Mouse (Mus musculus) embryo, embryonic 10.5 days (tissue): ENCODE results near the gene Sgms1.
"Not testable (repeated sequence)": the region's sequence is repeated elsewhere in the genome, so short reads cannot be mapped to it uniquely, and the experiment has no call there.

ENCODE experiments used
- DNase-seq: peaks from one replicate; pipeline ENCODE4 v3.0.0-alpha.2; 2015; ENCODE audit warnings: low spot score

Gene Sgms1

DNA sequence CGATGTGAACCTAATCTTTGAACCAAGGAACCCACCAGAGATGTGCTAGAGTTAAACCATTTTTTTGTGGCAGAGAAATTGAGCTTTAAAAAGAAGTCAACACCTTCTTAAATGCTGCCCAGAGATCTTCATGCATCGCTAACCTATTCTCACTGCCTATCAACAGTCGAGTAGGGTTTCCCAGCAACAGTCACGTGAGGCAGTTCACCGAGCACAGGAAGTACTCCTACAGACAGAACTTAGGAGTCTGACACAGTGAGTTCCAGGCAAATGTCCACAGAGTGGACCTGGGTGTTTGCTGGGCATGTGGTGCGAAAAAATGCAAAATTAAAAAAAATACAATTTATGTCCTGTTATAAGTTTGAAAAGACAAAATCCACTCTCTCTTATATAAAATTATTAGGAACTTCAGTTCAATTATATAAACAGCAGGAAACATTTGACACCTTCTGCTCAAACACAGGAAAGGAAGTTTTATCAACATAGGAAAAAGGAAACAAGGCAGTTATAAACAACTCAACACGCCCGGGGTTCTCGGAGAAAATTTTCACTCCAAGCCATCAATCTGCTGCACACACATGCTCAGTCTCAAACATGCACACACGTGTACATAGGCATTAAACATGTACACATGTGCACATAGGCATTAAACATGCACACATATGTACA is 64.3 kb downstream of the Sgms1 start:
- no peak for DNase-seq

DNA sequence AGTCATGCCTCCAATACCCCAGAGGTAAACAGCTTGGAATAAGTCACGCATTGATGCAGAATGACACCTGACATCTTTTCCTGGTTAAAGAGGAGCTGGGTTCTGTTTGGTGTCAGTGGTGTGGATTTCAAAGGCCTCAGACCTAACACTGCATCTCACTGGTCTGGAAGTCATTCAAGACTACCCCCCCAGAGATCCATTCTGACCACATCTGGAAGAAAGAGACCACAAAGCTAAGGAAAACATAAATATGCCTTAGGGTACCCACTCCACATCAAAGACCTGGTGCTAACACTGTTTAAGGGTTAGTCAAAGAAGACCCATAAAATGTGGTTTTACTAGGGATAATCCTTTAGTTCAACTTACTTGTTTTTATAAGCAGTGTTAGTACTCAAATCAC is 65.0 kb downstream of the Sgms1 start:
- DNase-seq = peak; percentile 51

DNA sequence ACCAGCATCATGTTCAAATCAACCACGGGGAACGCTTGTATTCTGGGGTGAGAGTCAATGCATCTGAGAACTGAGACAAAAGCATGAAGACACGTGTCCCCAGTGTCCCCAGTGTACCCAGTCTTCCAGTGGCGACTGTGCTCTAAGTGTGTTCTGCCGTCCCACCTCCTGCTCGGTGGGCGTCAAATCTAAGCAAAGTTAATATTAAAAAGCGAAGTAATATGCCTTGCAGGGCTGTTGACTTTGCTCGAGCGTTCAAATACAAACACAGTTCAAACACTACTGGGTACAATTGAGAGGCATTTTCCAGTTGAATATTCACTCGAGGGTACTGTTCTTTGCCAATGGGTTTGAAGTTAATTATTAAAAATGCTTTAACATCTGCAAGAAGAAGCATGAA is 66.4 kb downstream of the Sgms1 start:
- no peak for DNase-seq

DNA sequence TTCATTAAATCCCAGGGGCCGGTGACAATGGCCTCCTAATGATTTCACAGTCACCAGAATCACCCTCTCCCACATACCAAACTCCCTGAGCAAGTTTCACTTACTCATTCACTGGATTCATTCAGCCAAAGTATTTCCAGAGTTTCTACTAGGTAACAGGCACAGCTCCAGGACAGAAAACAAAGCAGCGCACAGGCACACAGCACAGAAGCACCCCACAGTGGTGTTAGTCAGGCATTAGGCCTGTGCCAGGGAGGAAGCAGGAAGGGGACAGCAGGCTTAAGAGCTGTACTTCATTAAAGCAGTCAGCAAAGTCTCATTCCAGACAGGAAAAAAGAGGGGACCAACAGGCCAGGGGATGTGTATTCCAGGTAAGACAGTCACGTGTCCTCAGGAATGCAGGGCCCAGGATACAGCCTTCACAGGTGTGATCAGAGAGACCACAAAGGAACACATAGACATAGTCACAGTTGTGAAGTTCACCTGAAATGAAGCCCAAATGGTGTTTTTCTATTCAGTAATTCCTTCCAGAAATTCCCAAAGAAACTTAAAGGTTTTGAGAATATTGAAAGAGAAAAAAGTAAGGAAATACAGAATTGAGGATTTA is 67.0 kb downstream of the Sgms1 start:
- DNase-seq = no peak

DNA sequence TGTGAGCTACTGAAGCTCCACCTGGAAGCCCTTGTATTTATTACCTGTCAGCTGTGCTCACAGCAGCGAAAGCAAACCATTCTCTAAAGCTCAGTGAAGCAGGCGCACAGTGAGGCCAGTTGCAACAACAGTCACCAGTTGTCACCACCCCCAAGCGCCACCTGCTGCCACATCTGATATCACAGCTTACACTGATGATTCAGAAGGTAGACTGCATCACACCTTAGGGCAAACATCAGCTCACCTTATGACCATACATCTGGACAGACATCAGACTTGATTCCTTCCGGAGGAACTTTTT is 69.2 kb downstream of the Sgms1 start:
- DNase-seq = peak; percentile 66

DNA sequence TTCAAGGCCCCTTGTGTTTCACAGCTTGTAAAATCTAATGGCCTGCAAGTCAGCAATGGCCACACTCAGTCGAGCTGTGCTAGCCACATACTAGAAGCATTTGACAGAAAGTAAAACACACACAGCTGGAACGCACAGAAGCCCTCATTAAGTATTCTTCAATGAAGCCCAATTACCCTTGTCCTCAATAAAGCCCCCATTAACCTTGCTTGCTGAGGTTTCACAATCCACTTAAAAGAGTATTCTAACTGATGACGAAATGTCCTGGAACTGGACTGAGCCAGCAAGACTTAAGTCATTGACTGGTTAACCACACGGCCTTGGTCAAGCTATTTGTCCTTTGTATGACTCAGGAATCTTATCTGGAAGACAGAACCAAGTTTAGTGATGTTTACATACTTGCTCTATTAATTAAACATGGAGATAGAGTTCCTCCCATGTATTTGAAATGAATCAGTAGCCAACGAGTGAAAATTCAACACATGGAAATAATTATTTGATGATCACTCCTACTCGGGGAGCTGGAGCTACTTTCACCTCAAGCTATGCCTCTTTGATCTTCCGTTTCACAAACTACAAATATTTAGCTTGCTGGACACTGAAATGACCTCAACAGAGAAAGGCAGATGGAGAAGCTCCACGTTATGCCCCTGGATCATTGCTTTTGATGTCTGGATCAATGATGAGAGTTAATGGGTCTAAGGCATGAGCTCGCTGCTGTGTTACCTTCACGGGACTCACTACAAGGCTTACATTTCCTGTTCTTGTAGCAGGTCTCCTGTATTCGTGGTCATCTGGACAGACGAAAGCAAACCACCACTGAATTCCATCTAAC is 69.8 kb downstream of the Sgms1 start:
- peak; percentile 39 for DNase-seq

DNA sequence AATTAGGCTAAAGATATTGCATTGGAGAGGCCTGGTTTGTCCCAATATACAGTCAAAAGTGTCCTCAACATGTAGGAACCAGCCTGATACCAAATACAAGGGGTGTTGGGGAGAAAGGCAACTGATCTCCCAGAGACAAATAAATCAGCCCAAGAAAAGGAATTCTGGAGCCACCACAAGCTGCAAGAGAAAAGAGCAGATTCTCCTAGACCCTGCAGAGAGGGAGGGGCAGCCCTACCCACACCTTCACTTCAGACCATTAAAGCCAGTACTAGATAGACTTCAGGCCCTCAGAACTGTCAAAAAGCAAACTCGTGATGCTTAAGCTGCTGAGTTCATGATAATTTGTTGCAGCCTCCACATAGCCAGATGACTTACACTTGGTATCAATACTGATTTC is 70.5 kb downstream of the Sgms1 start:
- no peak for DNase-seq

DNA sequence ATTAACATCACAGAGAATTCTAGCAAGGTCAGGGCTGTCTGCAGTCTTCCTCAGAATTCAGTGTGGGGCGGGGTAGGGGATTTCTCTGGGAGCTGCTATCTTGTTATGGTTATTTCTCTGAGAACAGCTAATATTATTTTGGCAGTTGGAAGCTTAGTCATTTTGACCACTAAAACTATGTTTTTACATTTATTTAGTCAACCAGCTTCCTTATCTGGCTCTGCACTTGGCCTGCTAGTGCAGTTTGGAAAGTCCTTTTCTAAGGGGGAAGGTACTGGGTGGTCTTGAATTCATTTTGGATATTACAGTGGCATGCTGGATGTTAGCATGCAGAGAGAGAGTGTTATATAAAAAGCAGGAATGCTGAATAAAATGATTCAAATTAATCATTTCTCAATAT is 72.2 kb downstream of the Sgms1 start:
- not testable (repeated sequence) for DNase-seq

DNA sequence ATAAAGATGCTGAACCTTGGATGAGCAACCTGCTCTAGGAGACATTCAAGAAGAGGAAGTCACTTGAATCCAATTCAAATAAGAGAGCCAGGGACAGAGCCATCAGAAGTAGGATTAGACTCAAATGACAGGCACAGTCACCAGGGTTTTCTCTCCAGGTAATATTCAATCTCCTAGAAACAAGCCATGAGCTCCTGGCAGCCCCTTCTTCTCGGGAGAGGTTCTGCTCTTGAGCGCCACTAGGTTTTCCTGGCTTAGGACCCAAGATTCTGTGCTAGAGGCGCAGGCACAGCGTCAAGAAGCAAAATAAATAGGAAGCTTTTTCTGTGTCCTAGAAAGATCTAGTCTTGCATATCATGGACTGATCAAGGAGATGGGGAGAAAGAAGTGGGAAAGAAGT is 76.2 kb downstream of the Sgms1 start:
- no peak for DNase-seq

DNA sequence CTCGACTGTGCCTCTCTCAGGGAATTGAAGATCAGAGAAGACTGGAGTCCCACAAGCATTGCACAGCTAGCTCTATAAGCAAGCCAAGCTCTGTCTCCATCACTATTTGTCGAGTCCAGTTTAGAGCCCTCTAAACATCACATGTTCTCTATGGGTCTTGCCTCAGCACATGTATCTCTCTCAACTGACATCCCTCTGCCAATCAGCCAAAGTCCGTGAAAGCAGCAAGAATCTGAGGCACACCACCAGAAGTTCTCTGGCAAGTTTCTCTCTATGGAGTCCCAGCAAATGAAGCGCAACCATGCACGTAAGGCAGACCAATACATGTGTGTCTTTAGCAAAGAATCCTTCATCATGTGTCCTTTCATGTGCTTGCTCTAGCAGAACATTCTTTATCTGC is 77.8 kb downstream of the Sgms1 start:
- no peak for DNase-seq

DNA sequence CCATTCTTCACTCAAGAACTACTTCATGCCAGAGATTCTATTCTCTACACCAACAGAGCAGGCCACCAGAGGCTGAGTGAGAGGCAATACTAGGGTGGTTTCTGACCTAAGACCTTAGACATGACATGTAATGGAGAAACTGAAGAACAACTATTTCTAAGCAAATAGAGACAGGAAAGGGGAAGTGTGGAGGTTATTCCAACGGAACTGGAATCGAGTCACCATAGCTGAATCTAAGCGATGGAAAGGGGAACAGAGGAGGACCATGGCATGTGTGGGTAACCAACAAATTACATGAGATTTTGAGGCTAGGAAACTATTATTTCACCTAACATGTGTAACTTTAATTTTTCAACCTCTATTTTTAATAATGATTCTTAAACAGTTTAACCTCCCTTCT is 78.5 kb downstream of the Sgms1 start:
- no peak for DNase-seq

DNA sequence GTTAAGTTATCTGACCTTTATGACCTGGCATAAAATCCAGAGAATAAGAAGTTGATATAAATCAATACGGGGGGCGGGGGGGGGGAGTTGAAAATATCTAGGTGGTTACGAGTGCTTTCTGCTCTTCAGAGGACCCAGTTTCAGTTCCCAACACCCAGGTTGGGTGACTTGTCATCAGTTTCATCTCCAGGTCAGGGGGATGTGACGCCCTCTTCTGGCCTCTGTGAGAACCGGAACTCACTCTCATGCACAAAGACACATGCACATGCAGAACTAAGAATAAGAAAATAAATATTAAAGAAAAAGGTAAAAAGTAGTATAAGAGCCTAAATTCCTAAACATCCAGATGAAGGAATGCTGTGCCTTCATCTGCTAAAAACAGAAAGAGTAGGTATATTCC is 79.0 kb downstream of the Sgms1 start:
- DNase-seq = no peak

DNA sequence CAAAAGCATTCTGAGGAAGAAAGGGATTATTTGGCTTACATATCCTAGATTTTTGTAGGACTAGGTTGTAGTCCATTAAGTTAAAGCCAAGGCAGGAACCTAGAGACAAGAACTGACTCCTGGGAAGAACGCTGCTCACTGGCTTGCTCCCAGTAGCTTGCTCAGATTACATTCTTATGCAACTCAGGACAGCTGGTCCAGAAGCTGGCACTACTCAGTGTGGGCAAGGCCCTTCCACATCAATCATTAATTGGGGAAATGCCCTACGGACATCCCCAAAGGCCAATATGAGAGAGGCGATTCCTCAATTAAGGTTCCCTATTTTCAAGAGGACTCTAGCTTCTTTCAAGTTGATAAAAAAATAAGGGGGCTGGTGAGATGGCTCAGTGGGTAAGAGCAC is 80.2 kb downstream of the Sgms1 start:
- no peak for DNase-seq

DNA sequence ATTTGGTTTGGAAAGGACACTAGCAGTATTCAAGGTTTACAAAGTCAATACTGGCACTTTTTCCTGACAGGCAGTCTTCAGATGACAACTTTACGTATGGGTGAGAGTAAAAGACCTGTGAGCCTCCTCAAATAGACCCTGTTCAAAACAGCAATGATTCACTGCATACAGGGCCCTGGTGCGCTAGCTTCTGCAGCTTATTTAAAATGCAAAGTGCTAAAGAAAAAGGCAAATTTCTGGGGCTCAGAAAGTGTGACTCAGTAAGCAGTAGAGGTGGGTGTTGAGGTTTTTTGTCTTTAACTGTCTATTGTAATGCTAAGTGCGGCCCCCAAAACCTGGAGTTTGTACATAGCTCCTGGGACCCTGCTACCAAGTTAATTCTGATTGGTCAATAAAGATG is 81.2 kb downstream of the Sgms1 start:
- DNase-seq = no peak

DNA sequence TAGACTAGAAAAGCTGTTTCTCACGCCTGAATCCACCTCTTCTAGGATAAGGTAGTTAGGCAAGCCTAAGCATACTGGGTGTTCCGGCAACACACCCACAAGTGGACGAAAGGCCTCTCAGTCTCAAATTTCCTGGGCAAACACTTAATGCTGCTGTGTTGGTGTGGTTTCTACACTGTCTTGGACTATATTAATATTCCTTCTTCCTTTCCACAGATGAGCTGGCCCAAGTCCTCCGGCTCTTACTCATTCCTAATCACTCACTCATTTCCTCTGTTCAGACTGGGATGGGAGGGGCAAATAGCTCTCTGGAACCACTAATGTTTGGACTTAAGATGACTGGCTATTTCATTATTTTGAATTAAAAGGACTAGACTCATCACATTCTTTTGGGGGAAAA is 84.6 kb downstream of the Sgms1 start:
- no peak for DNase-seq

DNA sequence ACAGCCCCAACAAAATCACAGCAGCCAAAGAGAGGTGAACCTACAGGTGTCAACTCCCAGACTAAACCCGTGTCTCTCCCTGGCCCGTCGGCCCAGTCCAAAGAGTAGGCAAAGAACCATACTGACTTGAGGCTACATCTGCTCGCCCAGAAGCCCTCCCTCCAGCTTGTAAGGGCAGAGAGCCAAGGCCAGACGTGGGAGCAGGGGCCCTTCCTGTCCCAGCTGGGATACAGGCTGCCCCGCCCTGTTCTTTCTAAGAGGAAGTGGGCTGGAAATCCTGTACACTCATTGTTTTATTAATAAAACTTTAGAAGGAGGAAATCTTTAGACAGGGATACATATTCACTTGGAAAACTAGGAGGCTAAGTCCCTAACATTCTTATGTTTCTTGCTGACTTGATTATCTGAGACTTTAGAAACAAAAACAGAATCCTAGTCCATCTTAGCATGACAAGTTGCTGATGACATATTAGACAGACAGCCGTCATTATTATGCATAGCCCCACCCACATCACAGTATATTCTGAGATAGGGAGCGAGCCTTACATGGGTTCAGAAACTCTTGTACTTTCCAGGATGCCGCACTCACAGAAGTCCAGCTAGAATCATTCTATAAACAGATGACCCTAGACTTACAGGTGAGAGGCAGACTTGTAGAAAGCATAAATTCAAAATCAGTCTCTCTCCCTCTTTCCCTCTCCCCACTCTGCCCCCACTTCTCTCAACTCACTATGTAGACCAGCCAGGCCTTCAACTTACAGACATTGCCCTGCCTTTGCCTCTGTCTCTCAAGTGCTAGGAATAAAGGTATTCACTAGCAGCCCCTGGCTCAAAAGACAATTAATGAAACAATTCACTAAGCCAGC is 85.3 kb downstream of the Sgms1 start:
- no peak for DNase-seq

DNA sequence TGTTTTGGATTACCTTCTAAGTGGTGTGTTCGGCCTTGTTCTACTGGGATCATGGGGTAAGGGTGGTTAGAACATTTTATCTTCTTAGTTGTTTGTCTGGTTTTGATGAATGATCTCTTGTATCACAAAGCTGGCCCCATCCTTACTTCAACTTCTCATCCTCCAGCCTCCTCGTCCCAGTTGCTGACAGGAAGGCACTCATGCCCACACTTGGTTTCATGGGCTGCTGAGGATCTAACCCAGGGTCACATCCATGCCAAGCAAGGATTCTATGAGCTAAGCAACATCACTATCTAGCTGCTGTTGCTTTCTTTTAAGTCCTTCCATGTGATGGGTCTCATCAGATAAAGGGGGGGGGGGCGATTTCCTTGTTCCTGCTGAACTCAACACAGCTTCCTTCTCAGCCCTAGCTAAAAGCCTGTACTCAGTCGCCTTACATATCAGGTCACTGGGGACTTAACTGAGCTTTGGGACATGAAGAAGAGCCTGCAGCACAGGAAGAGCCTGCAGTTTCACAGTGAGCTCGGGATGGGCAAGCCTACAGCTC is 86.6 kb downstream of the Sgms1 start:
- no peak for DNase-seq

DNA sequence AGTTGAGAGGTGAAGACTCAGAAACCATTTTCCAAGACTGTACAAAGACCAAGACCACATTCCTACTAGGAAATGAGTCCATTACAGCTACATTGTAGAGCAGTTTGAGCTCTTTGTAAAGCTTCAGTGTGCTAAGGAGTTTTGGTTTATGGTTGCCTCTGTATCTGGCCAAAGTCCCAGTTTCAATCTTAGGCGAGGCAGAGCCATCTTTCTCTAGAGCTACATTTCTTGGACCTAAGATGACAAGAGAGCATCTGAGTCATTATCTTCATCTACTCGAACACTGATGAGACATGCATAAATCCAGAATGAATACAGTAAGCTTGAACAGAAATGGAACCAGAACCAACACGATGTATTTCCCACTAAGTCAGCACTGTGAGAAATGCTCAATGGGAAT is 87.9 kb downstream of the Sgms1 start:
- DNase-seq = no peak

DNA sequence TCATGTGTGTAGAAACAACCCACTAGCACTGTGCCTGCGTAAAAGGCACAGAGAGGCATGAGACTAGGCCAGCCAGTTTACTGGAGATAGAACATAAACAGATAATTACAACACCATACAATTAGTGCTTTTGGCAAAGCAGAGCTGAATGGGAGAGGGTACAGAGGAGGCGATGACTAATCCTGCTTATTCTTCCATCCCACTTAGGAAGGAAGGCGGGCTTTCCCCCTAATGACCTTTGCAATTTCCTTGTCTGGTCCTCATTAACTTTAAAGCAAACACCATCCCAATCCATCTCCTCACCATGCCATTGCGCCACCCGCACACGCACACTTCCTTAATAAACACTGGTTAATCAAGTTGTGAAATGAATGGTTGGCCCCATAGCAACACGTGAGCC is 91.3 kb downstream of the Sgms1 start:
- no peak for DNase-seq

DNA sequence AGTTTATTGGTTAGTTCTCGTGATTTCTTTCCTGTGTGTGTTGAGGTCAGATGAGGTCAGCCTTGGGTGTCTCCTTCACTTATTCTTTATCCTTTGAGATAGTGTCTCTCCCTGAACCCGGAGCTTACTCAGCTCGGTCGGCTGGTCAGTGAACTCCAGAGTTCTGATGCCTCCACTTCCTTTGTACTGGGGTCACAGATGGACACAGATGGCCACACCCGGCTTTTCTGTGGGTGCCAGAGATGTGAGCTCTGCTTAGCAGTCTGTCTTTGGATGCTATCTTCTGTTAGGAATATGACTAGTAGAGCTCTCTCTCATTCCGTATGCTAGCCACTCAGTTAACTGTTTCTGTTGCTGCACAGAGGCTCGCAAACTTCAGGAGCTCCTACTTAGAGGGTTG is 92.7 kb downstream of the Sgms1 start:
- DNase-seq = no peak

DNA sequence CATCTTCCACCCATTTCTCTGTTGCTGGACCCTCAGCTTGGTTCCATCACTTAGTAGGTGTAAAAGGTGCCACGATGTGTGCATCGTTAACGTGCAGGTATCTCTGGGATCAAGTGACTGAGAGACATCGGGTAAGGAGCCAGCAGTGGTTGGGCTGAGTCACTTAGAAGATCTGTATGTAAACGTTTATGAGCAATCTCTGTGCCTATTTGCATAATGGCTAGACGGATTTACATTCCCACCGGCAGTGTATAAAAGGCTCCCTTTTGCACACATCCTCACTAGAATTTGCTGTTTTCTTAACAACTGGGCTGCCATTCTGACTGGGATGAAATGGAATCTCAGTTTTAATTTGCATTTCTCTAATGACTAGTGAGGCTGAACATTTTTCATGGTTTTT is 93.9 kb downstream of the Sgms1 start:
- DNase-seq = no peak
